Comparison of ENCODE assay signal across 8 mouse cellular contexts in genomic region chr11:102406900-102407833, GRCm38 (mm10). TPM values are rescaled to one million over a fixed set of nuclear protein-coding genes. Genes with fewer than 3 reads are reported as not detected.
DNase-seq lines count a peak whose midpoint lies in the region; ATAC-seq lines count a peak whose summit lies in the region.

No protein-coding gene starts in this region.

- intact Hi-C loops in left cerebral cortex, postnatal 25 days (cut with DNase I) = loop anchor here (1.0 to 2.0 kb wide), 4 partner anchors 10 to 111 kb away; partner anchors contain the start of gene Atxn7l3

- peak; percentile 97 for DNase-seq in adrenal gland, adult 18-20 months (ENCODE audit: low spot score in 2 of 2)
- DNase-seq in embryo, embryonic 10 days (ENCODE audit: low spot score) = peak; percentile 88
- peak; percentile 98 for DNase-seq in gastrocnemius, postnatal 10 days
- peak; percentile 86 to 90 for DNase-seq in left cerebral cortex, postnatal 25 days (ENCODE audit: low spot score in 2 of 2)
- DNase-seq in right cerebral cortex, postnatal 14 days = peak; percentile 86
- DNase-seq in urinary bladder, postnatal 25 days (ENCODE audit: low spot score) = peak; percentile 95

- ATAC-seq in inflammation-experienced regulatory T-cells, adult 6 months = peak; percentile 56
- ATAC-seq in megakaryocyte-erythroid progenitor cell, adult 5-6 weeks (replicated peaks; ENCODE audit: low FRiP score, low TSS enrichment, poor library complexity, severe bottlenecking) = peak; percentile 20

RNA-seq across cellular contexts. Expression of gene Slc25a39, which starts 0.6 kb away (rescaled TPM):
- total RNA-seq in adrenal gland, adult 18-20 months (2021) = 100 to 1,000 TPM; 461 to 466 TPM
- 10 to 100 TPM; 51.7 to 53.5 TPM for total RNA-seq in gastrocnemius, postnatal 10 days (2021)
- 10 to 100 TPM; 40.1 to 61.9 (median 53.3) TPM for polyA plus RNA-seq in inflammation-experienced regulatory T-cells, adult 6 months (2017; shearing (Covaris generic))
- total RNA-seq in left cerebral cortex, postnatal 25 days (2021) = 10 to 100 TPM; 58.8 to 64.8 TPM
- total RNA-seq in megakaryocyte-erythroid progenitor cell, adult 5-6 weeks (2014; fragmentation: Nextera tagmentation) = 115 and 148 TPM in 2 replicates
- 43.8 and 55.9 TPM in 2 replicates for total RNA-seq in megakaryocyte-erythroid progenitor cell, adult 5-6 weeks (2017)

RNA-seq across cellular contexts. Expression of gene Rundc3a, which starts 14.0 kb away (rescaled TPM):
- total RNA-seq in adrenal gland, adult 18-20 months (2021) = 10 to 100 TPM; 40.0 to 45.9 TPM
- total RNA-seq in gastrocnemius, postnatal 10 days (2021) = 1 to 10 TPM in 1 of 2 experiments, under 1 TPM in 1; 0.87 to 1.9 TPM
- polyA plus RNA-seq in inflammation-experienced regulatory T-cells, adult 6 months (2017; shearing (Covaris generic)) = 1 to 10 TPM; 1.8 to 3.2 (median 2.0) TPM
- 100 to 1,000 TPM; 441 to 469 TPM for total RNA-seq in left cerebral cortex, postnatal 25 days (2021)
- not detected in 2 replicates for total RNA-seq in megakaryocyte-erythroid progenitor cell, adult 5-6 weeks (2014; fragmentation: Nextera tagmentation)
- not detected in 2 replicates for total RNA-seq in megakaryocyte-erythroid progenitor cell, adult 5-6 weeks (2017)

RNA-seq across cellular contexts. Expression of gene Grn, which starts 22.9 kb away (rescaled TPM):
- 100 to 1,000 TPM; 156 to 181 TPM for total RNA-seq in adrenal gland, adult 18-20 months (2021)
- 10 to 100 TPM; 81.6 to 93.6 TPM for total RNA-seq in gastrocnemius, postnatal 10 days (2021)
- polyA plus RNA-seq in inflammation-experienced regulatory T-cells, adult 6 months (2017; shearing (Covaris generic)) = 10 to 100 TPM; 21.8 to 32.1 (median 26.1) TPM
- total RNA-seq in left cerebral cortex, postnatal 25 days (2021) = 10 to 100 TPM; 58.3 to 71.3 TPM
- total RNA-seq in megakaryocyte-erythroid progenitor cell, adult 5-6 weeks (2014; fragmentation: Nextera tagmentation) = 16.1 and 17.8 TPM in 2 replicates
- total RNA-seq in megakaryocyte-erythroid progenitor cell, adult 5-6 weeks (2017) = 5.4 and 14.2 TPM in 2 replicates

RNA-seq across cellular contexts. Expression of gene Fam171a2, which starts 40.3 kb away (rescaled TPM):
- 1 to 10 TPM; 3.4 to 3.5 TPM for total RNA-seq in adrenal gland, adult 18-20 months (2021)
- 10 to 100 TPM; 11.7 to 12.3 TPM for total RNA-seq in gastrocnemius, postnatal 10 days (2021)
- not detected for polyA plus RNA-seq in inflammation-experienced regulatory T-cells, adult 6 months (2017; shearing (Covaris generic))
- total RNA-seq in left cerebral cortex, postnatal 25 days (2021) = 100 to 1,000 TPM; 108 to 120 TPM
- total RNA-seq in megakaryocyte-erythroid progenitor cell, adult 5-6 weeks (2014; fragmentation: Nextera tagmentation) = 0.82 TPM in 1 of 2 replicates, not detected in the other
- total RNA-seq in megakaryocyte-erythroid progenitor cell, adult 5-6 weeks (2017) = 0.28 TPM in 1 of 2 replicates, not detected in the other

RNA-seq across cellular contexts. Expression of gene Slc4a1, which starts 41.2 kb away (rescaled TPM):
- under 1 TPM; 0.23 to 0.80 TPM for total RNA-seq in adrenal gland, adult 18-20 months (2021)
- total RNA-seq in gastrocnemius, postnatal 10 days (2021) = 10 to 100 TPM in 1 of 2 experiments, 1 to 10 TPM in 1; 2.1 to 10.7 TPM
- polyA plus RNA-seq in inflammation-experienced regulatory T-cells, adult 6 months (2017; shearing (Covaris generic)) = under 1 TPM in 1 of 3 experiments, not detected in 2; 0.08 TPM
- under 1 TPM; 0.62 to 0.73 TPM for total RNA-seq in left cerebral cortex, postnatal 25 days (2021)
- total RNA-seq in megakaryocyte-erythroid progenitor cell, adult 5-6 weeks (2014; fragmentation: Nextera tagmentation) = 0.42 and 0.46 TPM in 2 replicates
- 0.27 and 6.8 TPM in 2 replicates for total RNA-seq in megakaryocyte-erythroid progenitor cell, adult 5-6 weeks (2017)

Comparison
In these comparisons a context has a peak if more than half of its experiments do, and no peak if none do; other contexts are left out.
1. Peak in every context shown above with its lines: DNase-seq and ATAC-seq.
2. RNA of gene Rundc3a, which starts 14.0 kb away (total RNA-seq): 441 to 469 TPM in left cerebral cortex, postnatal 25 days and 40.0 to 45.9 TPM in adrenal gland, adult 18-20 months; 0.87 to 1.9 TPM in gastrocnemius, postnatal 10 days and not detected in megakaryocyte-erythroid progenitor cell, adult 5-6 weeks; every median in the first group is over 10 times any median in the second.